Mouse (Mus musculus): Measurements from ENCODE around the gene Yipf2.

Gene Yipf2

GRCm38 (mm10) chr9:21539981-21540753 is 52.5 kb downstream of the Yipf2 start:
- in situ Hi-C loops (cut with MboI; ENCODE audit: low pct_unique_long_range_greater_than_20kb in 1 of 2, low sequenced_read_pairs in 2 of 2, unreplicated experiment in 1 of 2) = loop anchor here in 1 of 2 experiments (5.0 kb wide), 1 partner anchor 63 kb away; no protein-coding TSS in a partner anchor

Measured in mouse embryonic stem cell (cell line).